Mouse (Mus musculus) forebrain, embryonic 11.5 days (tissue): ENCODE measurements around the gene Elmo2. TPM values are rescaled to one million over a fixed set of nuclear protein-coding genes. Genes with fewer than 3 reads are reported as not detected.

ENCODE experiments used
- ATAC-seq: fragments of 200-750 bp; cut with Nextera tagmentation; replicated peaks from 2 replicates; pipeline ENCODE4 v1.8.0; 2017; ENCODE audit warnings: moderate TSS enrichment; ENCODE audit not compliant: low FRiP score
- DNase-seq: peaks from one replicate; pipeline ENCODE4 v3.0.0-alpha.2; 2017; ENCODE audit warnings: low spot score
- H3K27ac ChIP-seq: fragments of 300-500 bp; sonication (generic); 2 replicates; pipeline ENCODE4 v1.5.1; 2014; ENCODE audit warnings: low read depth, low read length
- H3K27me3 ChIP-seq: fragments of 300-500 bp; sonication (generic); 2 replicates; pipeline ENCODE4 v1.6.1; 2014; ENCODE audit warnings: mild to moderate bottlenecking, low read length, mixed read lengths; ENCODE audit not compliant: control insufficient read depth, insufficient read depth
- H3K36me3 ChIP-seq: fragments of 300-500 bp; sonication (generic); 2 replicates; pipeline ENCODE4 v1.6.1; 2014; ENCODE audit warnings: mild to moderate bottlenecking, low read length, moderate library complexity, mixed read lengths; ENCODE audit not compliant: control insufficient read depth, insufficient read depth
- H3K4me1 ChIP-seq: fragments of 300-500 bp; sonication (generic); replicated peaks from 2 replicates; pipeline ENCODE4 v1.6.1; 2014; ENCODE audit warnings: low read length, mixed read lengths; ENCODE audit not compliant: control insufficient read depth, insufficient read depth
- H3K4me2 ChIP-seq: fragments of 300-500 bp; sonication (generic); 2 replicates; pipeline ENCODE4 v1.6.1; 2014; ENCODE audit warnings: low read depth, mild to moderate bottlenecking, low read length, moderate library complexity, mixed read lengths; ENCODE audit not compliant: severe bottlenecking
- H3K4me3 ChIP-seq: fragments of 300-500 bp; sonication (generic); 2 replicates; pipeline ENCODE4 v1.5.1; 2014; ENCODE audit warnings: low read depth, low read length
- H3K9ac ChIP-seq: fragments of 300-500 bp; sonication (generic); 2 replicates; pipeline ENCODE4 v1.6.1; 2014; ENCODE audit warnings: low read length
- H3K9me3 ChIP-seq: fragments of 300-500 bp; sonication (generic); 2 replicates; pipeline ENCODE4 v1.6.1; 2016; ENCODE audit warnings: low read length, mixed read lengths; ENCODE audit not compliant: control insufficient read depth
- WGBS: fragments of 180-500 bp; shearing (Covaris S2); extraction: QIAGEN DNeasy Blood & Tissue Kit; methylation state at CpG from one replicate; pipeline ENCODE4 v1.1.7; 2014; 5-methylcytosine and 5-hydroxymethylcytosine counted together
- polyA plus RNA-seq: library from polyadenylated mRNA; unstranded; fragments of >200 nt; fragmentation: Nextera tagmentation; extraction: Ambion mirVana; gene quantifications from 2 replicates; pipeline ENCODE4 v1.2.1, GENCODE M21; 2014

The Elmo2 gene
- polyA plus RNA-seq, 1 experiment from 2014 or later: 95.4 TPM

- Histone ChIP-seq H3K4me1 (no peaks in the 10 kb centered on the region), H3K36me3 (peaks cover 3% of the 10 kb centered on the region), H3K9me3 (no peaks in the 10 kb centered on the region), H3K4me2 (no peak overlapping the region), H3K4me3 (no peak overlapping the region), H3K27ac (no peak overlapping the region), H3K9ac (no peak overlapping the region), H3K27me3 (no peaks in the 10 kb centered on the region)
- ATAC-seq (no peak), DNase-seq (no peak)
- WGBS: 86% methylated on average over 8 of the region's 8 CpGs
Measured at GRCm38 (mm10) chr2:165300424-165300823, 25.9 kb downstream of the Elmo2 start.

- DNase-seq: no peak
- Histone ChIP-seq H3K9me3 (no peaks in the 10 kb centered on the region), H3K27ac (no peak overlapping the region), H3K4me3 (no peak overlapping the region), H3K27me3 (no peaks in the 10 kb centered on the region), H3K9ac (no peak overlapping the region), H3K36me3 (peaks cover 4% of the 10 kb centered on the region), H3K4me2 (no peak overlapping the region), H3K4me1 (no peaks in the 10 kb centered on the region)
- WGBS: 92% methylated on average over 11 of the region's 11 CpGs
- no peak for ATAC-seq
Measured at GRCm38 (mm10) chr2:165297429-165297828, 28.9 kb downstream of the Elmo2 start.

GRCm38 (mm10) chr2:165296571-165296970 is 29.7 kb downstream of the Elmo2 start:
- Histone ChIP-seq H3K4me3 (no peak overlapping the region), H3K9me3 (no peaks in the 10 kb centered on the region), H3K4me2 (no peak overlapping the region), H3K9ac (no peak overlapping the region), H3K27ac (no peak overlapping the region), H3K4me1 (no peaks in the 10 kb centered on the region), H3K27me3 (no peaks in the 10 kb centered on the region), H3K36me3 (peaks cover 8% of the 10 kb centered on the region)
- WGBS: 93% methylated on average over 18 of the region's 18 CpGs
- DNase-seq (no peak), ATAC-seq (no peak)

DNA sequence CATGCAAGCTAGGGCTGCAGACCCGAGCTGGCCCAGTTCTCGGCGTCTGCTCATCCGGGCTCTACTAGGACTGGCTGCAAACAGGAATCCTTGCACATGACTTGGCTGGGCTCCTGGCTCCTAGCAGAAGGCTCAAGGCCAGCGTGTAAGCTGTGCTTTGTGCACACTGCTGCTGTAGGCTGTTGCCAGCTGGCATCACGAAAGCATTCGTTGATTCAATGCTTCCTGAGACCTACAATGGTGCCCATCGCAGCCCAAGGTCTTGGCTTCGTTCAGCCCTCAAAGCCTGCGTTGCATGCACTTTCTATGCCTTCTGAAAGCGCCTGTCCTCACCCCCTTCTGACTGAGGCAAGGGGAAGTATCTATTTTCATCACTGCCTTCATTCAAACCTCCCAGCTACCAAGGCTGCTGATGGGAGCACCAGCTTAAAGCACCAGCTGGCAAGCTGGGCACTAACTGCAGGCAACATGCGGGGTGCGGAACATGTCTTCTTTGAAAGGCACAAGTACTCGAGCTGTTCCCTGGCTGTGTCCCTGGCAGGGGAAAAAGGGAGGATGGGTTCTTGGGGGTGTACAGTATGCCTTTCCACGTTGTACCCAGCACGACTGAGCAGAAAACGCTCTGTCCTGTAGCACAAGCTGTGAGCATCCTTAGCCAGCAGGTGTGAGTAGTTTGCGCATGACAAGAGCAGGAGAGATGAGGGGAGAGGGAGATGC is 37.8 kb downstream of the Elmo2 start:
- peaks cover 6% of the 10 kb centered on the region; the same call in 1 of the 2 replicates for H3K36me3 ChIP-seq
- ATAC-seq (no peak; the same call in 1 of the 2 replicates), DNase-seq (no peak)
- peak overlapping the region; percentile 76 for H3K4me3 ChIP-seq
- H3K9me3 ChIP-seq: no peaks in the 10 kb centered on the region
- peak overlapping the region; percentile 97 for H3K4me2 ChIP-seq
- H3K27ac ChIP-seq: no peak overlapping the region
- H3K27me3 ChIP-seq: no peaks in the 10 kb centered on the region
- H3K4me1 ChIP-seq: peaks cover 8% of the 10 kb centered on the region
- peak overlapping the region; percentile 75 for H3K9ac ChIP-seq
- 62% methylated on average over 18 of the region's 18 CpGs for WGBS

GRCm38 (mm10) chr2:165287202-165287984 is 38.9 kb downstream of the Elmo2 start, which contains the start of gene Slc35c2:
Gene Slc35c2, minus strand, starts transcription at chr2:165287869.
- no peak within 1 kb of the TSS for H3K27ac ChIP-seq
- 1% methylated on average over 49 of the region's 49 CpGs for whole genome bisulfite sequencing
- H3K4me1 ChIP-seq: peaks cover 8% of the 10 kb centered on the region
- peak within 1 kb of the TSS; percentile 97 for H3K4me2 ChIP-seq
- no peaks in the 10 kb centered on the region for H3K27me3 ChIP-seq
- H3K4me3 ChIP-seq: peak within 1 kb of the TSS; percentile 76
- DNase-seq: peak; percentile 95
- H3K36me3 ChIP-seq: peaks cover 6% of the 10 kb centered on the region; the same call in 1 of the 2 replicates
- H3K9me3 ChIP-seq: no peaks in the 10 kb centered on the region
- peak; percentile 92 for ATAC-seq
- peak within 1 kb of the TSS; percentile 75 for H3K9ac ChIP-seq

DNA sequence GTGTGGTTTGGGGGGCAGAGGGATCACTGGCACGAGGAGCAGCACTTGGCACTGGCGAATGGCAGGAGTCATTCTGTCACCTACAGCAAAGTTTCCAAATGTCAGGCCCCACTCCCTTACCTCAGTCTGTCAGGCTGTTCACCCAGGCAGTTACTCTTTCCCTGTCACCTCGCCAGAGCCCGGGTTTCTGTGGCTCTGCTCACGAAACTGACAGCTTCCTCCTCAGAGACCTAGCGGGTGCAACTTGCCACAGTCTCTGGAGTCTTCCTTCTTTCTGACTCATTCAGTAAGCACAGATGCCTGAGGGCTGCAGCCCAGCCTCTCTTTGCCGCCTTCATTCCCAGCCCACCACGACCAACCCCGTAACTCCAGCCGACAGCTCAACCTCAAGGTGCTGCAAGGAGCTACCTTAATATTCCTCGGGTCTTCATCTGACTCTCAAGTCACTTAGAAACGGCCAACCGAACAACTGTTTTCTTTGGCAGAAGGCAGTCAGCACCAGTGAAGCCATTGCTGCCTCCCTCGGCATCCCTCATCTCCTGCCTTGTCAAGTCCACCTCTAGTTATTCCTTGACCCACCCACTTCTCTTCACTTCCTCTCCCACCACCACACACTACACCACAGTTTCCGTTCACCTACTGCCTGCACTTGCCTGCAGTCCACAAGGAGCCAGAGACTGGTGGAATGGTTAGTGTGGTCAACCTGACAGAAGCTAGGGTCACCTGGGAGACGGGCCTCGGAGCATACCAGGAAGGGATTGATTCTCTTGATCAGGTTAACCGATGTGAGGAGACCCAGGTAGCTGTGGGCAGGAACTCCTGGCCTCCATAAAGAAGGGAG is 39.7 kb downstream of the Elmo2 start:
- Histone ChIP-seq H3K9me3 (no peaks in the 10 kb centered on the region), H3K9ac (peak overlapping the region; percentile 75), H3K4me2 (peak overlapping the region; percentile 97), H3K4me1 (peaks cover 8% of the 10 kb centered on the region), H3K4me3 (peak overlapping the region; percentile 76), H3K27ac (no peak overlapping the region), H3K36me3 (peaks cover 2% of the 10 kb centered on the region; the same call in 1 of the 2 replicates), H3K27me3 (no peaks in the 10 kb centered on the region)
- no peak for DNase-seq
- 73% methylated on average over 18 of the region's 18 CpGs for WGBS
- no peak for ATAC-seq

GRCm38 (mm10) chr2:165285621-165286020 is 40.7 kb downstream of the Elmo2 start:
- H3K4me1 ChIP-seq: peaks cover 8% of the 10 kb centered on the region
- H3K4me2 ChIP-seq: no peak overlapping the region
- H3K27ac ChIP-seq: no peak overlapping the region
- DNase-seq (no peak), ATAC-seq (no peak)
- H3K9me3 ChIP-seq: no peaks in the 10 kb centered on the region
- no peaks in the 10 kb centered on the region for H3K27me3 ChIP-seq
- no peak overlapping the region for H3K4me3 ChIP-seq
- no peaks in the 10 kb centered on the region; the same call in 1 of the 2 replicates for H3K36me3 ChIP-seq
- 89% methylated on average over 8 of the region's 8 CpGs for WGBS
- no peak overlapping the region for H3K9ac ChIP-seq

- no peak overlapping the region for H3K9ac ChIP-seq
- no peak overlapping the region for H3K4me3 ChIP-seq
- WGBS: 82% methylated on average over 3 of the region's 3 CpGs
- DNase-seq (no peak), ATAC-seq (no peak)
- peaks cover 8% of the 10 kb centered on the region for H3K4me1 ChIP-seq
- H3K36me3 ChIP-seq: no peaks in the 10 kb centered on the region; the same call in 1 of the 2 replicates
- no peaks in the 10 kb centered on the region for H3K27me3 ChIP-seq
- no peaks in the 10 kb centered on the region for H3K9me3 ChIP-seq
- no peak overlapping the region for H3K27ac ChIP-seq
- no peak overlapping the region for H3K4me2 ChIP-seq
Measured at GRCm38 (mm10) chr2:165285034-165285433, 41.2 kb downstream of the Elmo2 start.
